Mouse (Mus musculus) midbrain, embryonic 16.5 days (tissue): Measurements from ENCODE around the gene Pom121. TPM values are rescaled to one million over a fixed set of nuclear protein-coding genes. Genes with fewer than 3 reads are reported as not detected.

Experiments used
- ATAC-seq: fragments of 200-750 bp; cut with Nextera tagmentation; 2 replicates; pipeline ENCODE4 v1.8.0; 2017; ENCODE audit warnings: moderate TSS enrichment
- H3K27ac ChIP-seq: fragments of 300-500 bp; sonication (generic); 2 replicates; pipeline ENCODE4 v1.5.1; 2014; ENCODE audit warnings: mild to moderate bottlenecking, low read length, mixed read lengths
- H3K27me3 ChIP-seq: fragments of 300-500 bp; sonication (generic); 2 replicates; pipeline ENCODE4 v1.6.1; 2014; ENCODE audit warnings: low read depth, low read length, mixed read lengths; ENCODE audit not compliant: control insufficient read depth, insufficient read depth
- H3K36me3 ChIP-seq: fragments of 300-500 bp; sonication (generic); 2 replicates; pipeline ENCODE4 v1.6.1; 2014; ENCODE audit warnings: mild to moderate bottlenecking, low read length, moderate library complexity, mixed read lengths; ENCODE audit not compliant: control insufficient read depth, insufficient read depth
- H3K4me1 ChIP-seq: fragments of 300-500 bp; sonication (generic); 2 replicates; pipeline ENCODE4 v1.6.1; 2014; ENCODE audit warnings: mild to moderate bottlenecking, low read length, mixed read lengths; ENCODE audit not compliant: control insufficient read depth, insufficient read depth
- H3K4me2 ChIP-seq: fragments of 300-500 bp; sonication (generic); 2 replicates; pipeline ENCODE4 v1.6.1; 2014; ENCODE audit warnings: mild to moderate bottlenecking, low read length, mixed read lengths
- H3K4me3 ChIP-seq: fragments of 300-500 bp; sonication (generic); 2 replicates; pipeline ENCODE4 v1.5.1; 2014; ENCODE audit warnings: low read depth, mild to moderate bottlenecking, low read length, moderate library complexity, mixed read lengths
- H3K9ac ChIP-seq: fragments of 300-500 bp; sonication (generic); 2 replicates; pipeline ENCODE4 v1.6.1; 2014; ENCODE audit warnings: low read depth, low read length, mixed read lengths
- H3K9me3 ChIP-seq: fragments of 300-500 bp; sonication (generic); replicated peaks from 2 replicates; pipeline ENCODE4 v1.6.1; 2014; ENCODE audit warnings: mild to moderate bottlenecking, low read length, mixed read lengths; ENCODE audit not compliant: control insufficient read depth, poor library complexity, severe bottlenecking
- WGBS: fragments of 180-500 bp; shearing (Covaris S2); extraction: QIAGEN DNeasy Blood & Tissue Kit; methylation state at CpG from one replicate; pipeline ENCODE4 v1.1.7; 2014; 5-methylcytosine and 5-hydroxymethylcytosine counted together
- polyA plus RNA-seq: library from polyadenylated mRNA; unstranded; fragments of >200 nt; fragmentation: Nextera tagmentation; extraction: Ambion mirVana; gene quantifications from 2 replicates; pipeline ENCODE4 v1.2.1, GENCODE M21; 2015

Gene Pom121
- polyA plus RNA-seq, 1 experiment from 2014 or later = 8.7 TPM

DNA sequence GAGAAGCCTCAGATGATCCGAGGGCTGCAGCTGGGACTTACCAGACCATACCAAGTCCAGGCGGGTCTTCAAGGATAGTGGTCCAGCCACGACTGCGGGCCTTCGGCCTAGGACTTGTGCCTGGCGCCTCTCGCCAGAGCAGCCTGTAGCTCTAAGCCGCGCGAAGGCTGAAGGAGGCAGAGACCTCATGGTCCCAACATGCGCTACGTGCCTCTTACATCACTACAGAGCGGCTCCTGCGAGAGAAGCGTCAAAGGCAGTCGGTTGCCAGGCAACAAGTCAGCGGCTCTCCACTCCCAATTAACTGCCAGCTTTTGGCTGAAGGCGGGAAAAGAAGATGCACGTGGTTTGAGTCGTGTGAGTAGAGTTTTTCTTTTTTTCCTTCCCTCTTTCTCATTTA, 10.3 kb upstream of the Pom121 start:
- Histone ChIP-seq H3K9ac (0 out of 2 replicates have a peak overlapping the region, but pooled peaks have one; percentile 44), H3K4me3 (no peak overlapping the region), H3K4me1 (peaks cover 4% of the 10 kb centered on the region; the same call in 1 of the 2 replicates), H3K27me3 (no peaks in the 10 kb centered on the region), H3K36me3 (0 out of 2 replicates have a peak, but pooled peaks cover 2% of the 10 kb centered on the region), H3K27ac (no peak overlapping the region), H3K9me3 (no peaks in the 10 kb centered on the region), H3K4me2 (peak overlapping the region; percentile 50)
- 30% methylated on average over 20 of the region's 20 CpGs for WGBS
- peak; percentile 90 for ATAC-seq

- peaks cover 4% of the 10 kb centered on the region; the same call in 1 of the 2 replicates for H3K4me1 ChIP-seq
- 0 out of 2 replicates have a peak, but pooled peaks have one; percentile 60 for ATAC-seq
- H3K36me3 ChIP-seq = no peaks in the 10 kb centered on the region
- no peak overlapping the region for H3K9ac ChIP-seq
- H3K4me3 ChIP-seq = no peak overlapping the region
- WGBS = 13% methylated on average over 2 of the region's 2 CpGs
- H3K27me3 ChIP-seq = no peaks in the 10 kb centered on the region
- no peaks in the 10 kb centered on the region for H3K9me3 ChIP-seq
- H3K4me2 ChIP-seq = no peak overlapping the region
- no peak overlapping the region for H3K27ac ChIP-seq
Measured at GRCm38 (mm10) chr5:135400244-135400643, 5.9 kb upstream of the Pom121 start.

DNA sequence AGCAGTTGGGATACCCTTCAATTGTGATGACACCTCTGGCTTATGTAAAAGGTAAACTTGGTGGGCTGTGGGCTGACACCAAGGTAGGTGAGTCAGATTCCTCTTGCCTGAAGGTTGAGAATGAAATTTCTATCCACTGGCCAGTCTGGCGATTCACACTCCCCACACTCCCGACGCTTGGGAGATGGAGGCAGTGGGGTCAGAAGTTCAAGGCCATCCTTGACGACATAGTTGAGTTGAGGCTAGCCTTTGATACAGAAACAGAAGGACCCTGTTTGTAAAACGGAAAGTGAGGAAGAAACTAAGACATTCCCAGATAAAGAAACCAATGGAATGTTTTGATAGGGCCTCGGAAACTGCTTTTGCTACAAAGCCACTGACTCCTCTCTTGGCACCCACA, 5.0 kb upstream of the Pom121 start:
- no peaks in the 10 kb centered on the region for H3K36me3 ChIP-seq
- 78% methylated on average over 6 of the region's 6 CpGs for WGBS
- H3K9ac ChIP-seq = no peak overlapping the region
- H3K9me3 ChIP-seq = no peaks in the 10 kb centered on the region
- peaks cover 5% of the 10 kb centered on the region for H3K4me1 ChIP-seq
- H3K4me3 ChIP-seq = no peak overlapping the region
- H3K27me3 ChIP-seq = no peaks in the 10 kb centered on the region
- no peak overlapping the region for H3K4me2 ChIP-seq
- no peak overlapping the region for H3K27ac ChIP-seq
- ATAC-seq = no peak

GRCm38 (mm10) chr5:135395826-135396225, 1.5 kb upstream of the Pom121 start:
- Histone ChIP-seq H3K4me3 (no peak overlapping the region), H3K36me3 (peaks cover 6% of the 10 kb centered on the region), H3K27me3 (no peaks in the 10 kb centered on the region), H3K27ac (no peak overlapping the region), H3K9ac (no peak overlapping the region), H3K4me2 (no peak overlapping the region), H3K9me3 (no peaks in the 10 kb centered on the region), H3K4me1 (peaks cover 14% of the 10 kb centered on the region)
- WGBS = 53% methylated on average over 5 of the region's 5 CpGs
- ATAC-seq = no peak

GRCm38 (mm10) chr5:135383771-135384170, 10.6 kb downstream of the Pom121 start:
- Histone ChIP-seq H3K4me1 (no peaks in the 10 kb centered on the region), H3K4me3 (no peak overlapping the region), H3K27ac (no peak overlapping the region), H3K36me3 (peaks cover 68% of the 10 kb centered on the region), H3K4me2 (no peak overlapping the region), H3K9me3 (no peaks in the 10 kb centered on the region), H3K27me3 (no peaks in the 10 kb centered on the region), H3K9ac (no peak overlapping the region)
- ATAC-seq = no peak
- WGBS = 90% methylated on average over 10 of the region's 10 CpGs

GRCm38 (mm10) chr5:135382746-135383145, 11.6 kb downstream of the Pom121 start:
- ATAC-seq = no peak
- Histone ChIP-seq H3K4me2 (no peak overlapping the region), H3K9me3 (no peaks in the 10 kb centered on the region), H3K27me3 (no peaks in the 10 kb centered on the region), H3K36me3 (peaks cover 65% of the 10 kb centered on the region), H3K9ac (no peak overlapping the region), H3K27ac (no peak overlapping the region), H3K4me1 (no peaks in the 10 kb centered on the region), H3K4me3 (no peak overlapping the region)
- 91% methylated on average over 7 of the region's 7 CpGs for WGBS

GRCm38 (mm10) chr5:135381356-135381925, 12.9 kb downstream of the Pom121 start:
- no peak overlapping the region for H3K4me3 ChIP-seq
- WGBS = 97% methylated on average over 10 of the region's 10 CpGs
- H3K4me1 ChIP-seq = no peaks in the 10 kb centered on the region
- no peaks in the 10 kb centered on the region for H3K27me3 ChIP-seq
- H3K27ac ChIP-seq = no peak overlapping the region
- peaks cover 60% of the 10 kb centered on the region for H3K36me3 ChIP-seq
- no peaks in the 10 kb centered on the region for H3K9me3 ChIP-seq
- ATAC-seq = no peak
- no peak overlapping the region for H3K4me2 ChIP-seq
- no peak overlapping the region for H3K9ac ChIP-seq

DNA sequence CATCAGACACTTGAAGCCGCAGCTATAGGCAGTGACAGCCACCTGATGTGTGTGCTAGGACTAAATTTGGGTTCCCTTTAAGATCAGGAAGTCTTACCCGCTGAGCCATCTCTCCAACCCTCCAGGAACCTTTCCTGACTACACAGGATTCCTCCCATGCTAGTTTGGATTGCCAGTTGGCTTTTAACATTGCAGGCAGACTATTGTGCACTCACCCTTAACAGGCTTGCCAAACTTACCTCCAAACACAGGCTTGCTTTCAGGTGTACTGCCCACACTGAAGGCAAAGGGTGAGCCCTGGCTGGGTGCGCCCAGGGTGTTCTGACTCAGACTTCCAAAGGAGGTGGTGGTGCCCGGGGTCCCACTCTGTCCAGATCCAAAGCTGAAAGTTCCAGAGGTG, 13.7 kb downstream of the Pom121 start:
- H3K36me3 ChIP-seq = peaks cover 68% of the 10 kb centered on the region
- 94% methylated on average over 4 of the region's 4 CpGs for WGBS
- H3K27me3 ChIP-seq = no peaks in the 10 kb centered on the region
- ATAC-seq = no peak
- no peaks in the 10 kb centered on the region for H3K9me3 ChIP-seq
- no peak overlapping the region for H3K9ac ChIP-seq
- no peak overlapping the region for H3K27ac ChIP-seq
- H3K4me3 ChIP-seq = no peak overlapping the region
- no peak overlapping the region for H3K4me2 ChIP-seq
- H3K4me1 ChIP-seq = no peaks in the 10 kb centered on the region

- Histone ChIP-seq H3K36me3 (peaks cover 66% of the 10 kb centered on the region), H3K27ac (no peak overlapping the region), H3K4me3 (no peak overlapping the region), H3K9me3 (no peaks in the 10 kb centered on the region), H3K9ac (no peak overlapping the region), H3K4me2 (no peak overlapping the region), H3K27me3 (no peaks in the 10 kb centered on the region), H3K4me1 (no peaks in the 10 kb centered on the region)
- no peak for ATAC-seq
- 70% methylated on average over 2 of the region's 2 CpGs for WGBS
Measured at GRCm38 (mm10) chr5:135376341-135376740, 18.0 kb downstream of the Pom121 start.
